Mouse (Mus musculus) forebrain, embryonic 11.5 days (tissue): ENCODE measurements around the gene Ear14. TPM values are rescaled to one million over a fixed set of nuclear protein-coding genes. Genes with fewer than 3 reads are reported as not detected.
"Not testable (repeated sequence)": the region's sequence is repeated elsewhere in the genome, so short reads cannot be mapped to it uniquely, and the experiment has no call there.

Experiments used
- ATAC-seq: fragments of 200-750 bp; cut with Nextera tagmentation; replicated peaks from 2 replicates; pipeline ENCODE4 v1.8.0; 2017; ENCODE audit warnings: moderate TSS enrichment; ENCODE audit not compliant: low FRiP score
- DNase-seq: peaks from one replicate; pipeline ENCODE4 v3.0.0-alpha.2; 2017; ENCODE audit warnings: low spot score
- H3K27ac ChIP-seq: fragments of 300-500 bp; sonication (generic); 2 replicates; pipeline ENCODE4 v1.5.1; 2014; ENCODE audit warnings: low read depth, low read length
- H3K27me3 ChIP-seq: fragments of 300-500 bp; sonication (generic); 2 replicates; pipeline ENCODE4 v1.6.1; 2014; ENCODE audit warnings: mild to moderate bottlenecking, low read length, mixed read lengths; ENCODE audit not compliant: control insufficient read depth, insufficient read depth
- H3K36me3 ChIP-seq: fragments of 300-500 bp; sonication (generic); 2 replicates; pipeline ENCODE4 v1.6.1; 2014; ENCODE audit warnings: mild to moderate bottlenecking, low read length, moderate library complexity, mixed read lengths; ENCODE audit not compliant: control insufficient read depth, insufficient read depth
- H3K4me1 ChIP-seq: fragments of 300-500 bp; sonication (generic); replicated peaks from 2 replicates; pipeline ENCODE4 v1.6.1; 2014; ENCODE audit warnings: low read length, mixed read lengths; ENCODE audit not compliant: control insufficient read depth, insufficient read depth
- H3K4me2 ChIP-seq: fragments of 300-500 bp; sonication (generic); 2 replicates; pipeline ENCODE4 v1.6.1; 2014; ENCODE audit warnings: low read depth, mild to moderate bottlenecking, low read length, moderate library complexity, mixed read lengths; ENCODE audit not compliant: severe bottlenecking
- H3K4me3 ChIP-seq: fragments of 300-500 bp; sonication (generic); 2 replicates; pipeline ENCODE4 v1.5.1; 2014; ENCODE audit warnings: low read depth, low read length
- H3K9ac ChIP-seq: fragments of 300-500 bp; sonication (generic); 2 replicates; pipeline ENCODE4 v1.6.1; 2014; ENCODE audit warnings: low read length
- H3K9me3 ChIP-seq: fragments of 300-500 bp; sonication (generic); 2 replicates; pipeline ENCODE4 v1.6.1; 2016; ENCODE audit warnings: low read length, mixed read lengths; ENCODE audit not compliant: control insufficient read depth
- WGBS: fragments of 180-500 bp; shearing (Covaris S2); extraction: QIAGEN DNeasy Blood & Tissue Kit; methylation state at CpG from one replicate; pipeline ENCODE4 v1.1.7; 2014; 5-methylcytosine and 5-hydroxymethylcytosine counted together
- polyA plus RNA-seq: library from polyadenylated mRNA; unstranded; fragments of >200 nt; fragmentation: Nextera tagmentation; extraction: Ambion mirVana; gene quantifications from 2 replicates; pipeline ENCODE4 v1.2.1, GENCODE M21; 2014

Gene Ear14
- polyA plus RNA-seq, 1 experiment from 2014 or later: not detected

DNA sequence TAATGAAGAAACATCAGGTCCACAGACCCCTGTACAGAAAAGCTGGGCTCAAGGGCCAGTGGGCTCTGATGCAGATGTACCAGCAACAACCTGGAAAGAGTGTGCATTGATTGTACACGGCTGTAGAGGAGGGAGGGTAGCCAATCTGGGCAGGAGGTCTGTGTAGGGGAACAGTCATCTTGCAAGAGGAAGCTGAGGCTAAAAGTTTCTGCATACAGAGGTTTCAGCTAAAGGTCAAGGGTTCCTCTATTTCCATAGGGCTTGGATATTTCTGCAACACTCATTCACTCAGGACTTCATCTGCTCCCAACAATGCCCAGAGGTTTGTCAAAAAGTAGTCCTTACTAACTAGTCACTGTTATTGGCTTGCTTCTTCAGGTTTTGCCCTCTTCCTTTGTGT lies 34.3 kb downstream of the Ear14 start:
- not testable (repeated sequence) for ATAC-seq, H3K36me3 ChIP-seq, H3K4me1 ChIP-seq, H3K9ac ChIP-seq, H3K27ac ChIP-seq, DNase-seq, H3K27me3 ChIP-seq, H3K9me3 ChIP-seq, H3K4me2 ChIP-seq, H3K4me3 ChIP-seq
- WGBS: 86% methylated on average over 1 of the region's 1 CpGs

GRCm38 (mm10) chr14:51240899-51241298 lies 37.7 kb downstream of the Ear14 start:
- Histone ChIP-seq H3K4me3 (no peak overlapping the region), H3K27ac (no peak overlapping the region), H3K9ac (no peak overlapping the region), H3K27me3 (no peaks in the 10 kb centered on the region), H3K36me3 (no peaks in the 10 kb centered on the region), H3K9me3 (no peaks in the 10 kb centered on the region), H3K4me1 (no peaks in the 10 kb centered on the region), H3K4me2 (no peak overlapping the region)
- DNase-seq: no peak
- 0 out of 2 replicates have a peak, but pooled peaks have one; percentile 39 for ATAC-seq

GRCm38 (mm10) chr14:51247736-51248135 lies 44.5 kb downstream of the Ear14 start:
- DNase-seq: no peak
- H3K4me3 ChIP-seq: no peak overlapping the region
- H3K27me3 ChIP-seq: no peaks in the 10 kb centered on the region
- no peak for ATAC-seq
- H3K9ac ChIP-seq: no peak overlapping the region
- no peaks in the 10 kb centered on the region for H3K9me3 ChIP-seq
- H3K4me1 ChIP-seq: no peaks in the 10 kb centered on the region
- no peak overlapping the region for H3K4me2 ChIP-seq
- no peak overlapping the region for H3K27ac ChIP-seq
- WGBS: 72% methylated on average over 1 of the region's 1 CpGs
- H3K36me3 ChIP-seq: no peaks in the 10 kb centered on the region

- H3K4me3 ChIP-seq: no peak overlapping the region
- ATAC-seq (no peak), DNase-seq (no peak)
- 81% methylated on average over 3 of the region's 3 CpGs for WGBS
- no peak overlapping the region for H3K27ac ChIP-seq
- no peak overlapping the region for H3K4me2 ChIP-seq
- H3K9ac ChIP-seq: no peak overlapping the region
- no peaks in the 10 kb centered on the region for H3K27me3 ChIP-seq
- no peaks in the 10 kb centered on the region for H3K4me1 ChIP-seq
- no peaks in the 10 kb centered on the region for H3K36me3 ChIP-seq
- H3K9me3 ChIP-seq: no peaks in the 10 kb centered on the region
These were observed 47.2 kb downstream of the Ear14 start for GRCm38 (mm10) chr14:51250348-51250747.

- not testable (repeated sequence) for H3K9me3 ChIP-seq, H3K27ac ChIP-seq, H3K9ac ChIP-seq, H3K27me3 ChIP-seq, H3K36me3 ChIP-seq, DNase-seq, H3K4me1 ChIP-seq, ATAC-seq, H3K4me2 ChIP-seq, H3K4me3 ChIP-seq
These were observed 49.0 kb downstream of the Ear14 start for GRCm38 (mm10) chr14:51252206-51252605.

- DNase-seq (no peak), ATAC-seq (no peak)
- no peaks in the 10 kb centered on the region for H3K27me3 ChIP-seq
- WGBS: 89% methylated on average over 1 of the region's 1 CpGs
- H3K9me3 ChIP-seq: no peaks in the 10 kb centered on the region
- no peak overlapping the region for H3K9ac ChIP-seq
- H3K4me2 ChIP-seq: no peak overlapping the region
- no peaks in the 10 kb centered on the region for H3K36me3 ChIP-seq
- H3K4me1 ChIP-seq: no peaks in the 10 kb centered on the region
- H3K27ac ChIP-seq: no peak overlapping the region
- H3K4me3 ChIP-seq: no peak overlapping the region
These were observed 50.4 kb downstream of the Ear14 start for GRCm38 (mm10) chr14:51253569-51253968.

Other genes starting within 250 kb of the Ear14 start
- gene Pnp2, start 247.4 kb upstream of the Ear14 start, polyA plus RNA-seq: 0.24 and 0.39 TPM in 2 replicates
- not detected in 2 replicates for gene Rnase10, start 195.6 kb upstream of the Ear14 start, polyA plus RNA-seq
- not detected in 2 replicates for gene Rnase9, start 161.5 kb upstream of the Ear14 start, polyA plus RNA-seq
- gene Rnase11, start 153.2 kb upstream of the Ear14 start, polyA plus RNA-seq: not detected in 2 replicates
- not detected in 2 replicates for gene Rnase12, start 145.7 kb upstream of the Ear14 start, polyA plus RNA-seq
- gene Olfr750, start 129.0 kb upstream of the Ear14 start, polyA plus RNA-seq: 0.04 TPM in 1 of 2 replicates, not detected in the other
- 10.8 and 11.4 TPM in 2 replicates for gene Rnase4, start 112.3 kb upstream of the Ear14 start, polyA plus RNA-seq
- gene Ang, start 112.2 kb upstream of the Ear14 start, polyA plus RNA-seq: 1.9 and 3.0 TPM in 2 replicates
- gene Eddm3b, start 89.0 kb upstream of the Ear14 start, polyA plus RNA-seq: 0.19 TPM in 1 of 2 replicates, not detected in the other
- gene Rnase6, start 79.5 kb upstream of the Ear14 start, polyA plus RNA-seq: not detected in 2 replicates
- not detected in 2 replicates for gene Rnase1, start 56.6 kb upstream of the Ear14 start, polyA plus RNA-seq
- not detected in 2 replicates for gene Rnase2b, start 41.1 kb upstream of the Ear14 start, polyA plus RNA-seq
- not detected in 2 replicates for gene Ang2, start 4.2 kb upstream of the Ear14 start, polyA plus RNA-seq
- gene Rnase2a, start 52.7 kb downstream of the Ear14 start, polyA plus RNA-seq: not detected in 2 replicates
- not detected in 2 replicates for gene Gm7247, start 158.4 kb downstream of the Ear14 start, polyA plus RNA-seq
- gene Vmn2r88, start 207.4 kb downstream of the Ear14 start, polyA plus RNA-seq: not detected in 2 replicates
- not detected in 2 replicates for gene Vmn2r89, start 248.5 kb downstream of the Ear14 start, polyA plus RNA-seq